Mouse (Mus musculus) limb, embryonic 13.5 days (tissue): ENCODE results near the gene Gper1. TPM values are rescaled to one million over a fixed set of nuclear protein-coding genes. Genes with fewer than 3 reads are reported as not detected.

Experiments
- ATAC-seq: fragments of 200-750 bp; cut with Nextera tagmentation; 2 replicates; pipeline ENCODE4 v1.8.0; 2017; ENCODE audit warnings: low read depth, moderate number of reproducible peaks, moderate TSS enrichment; ENCODE audit not compliant: low FRiP score
- H3K27ac ChIP-seq: fragments of 300-500 bp; sonication (generic); 2 replicates; pipeline ENCODE4 v1.5.1; 2015; ENCODE audit warnings: inconsistent platforms, mild to moderate bottlenecking, moderate library complexity
- H3K27me3 ChIP-seq: fragments of 300-500 bp; sonication (generic); 2 replicates; pipeline ENCODE4 v1.6.1; 2015; ENCODE audit warnings: mild to moderate bottlenecking, inconsistent platforms
- H3K36me3 ChIP-seq: fragments of 300-500 bp; sonication (generic); 2 replicates; pipeline ENCODE4 v1.6.1; 2015; ENCODE audit warnings: inconsistent platforms, mild to moderate bottlenecking, moderate library complexity
- H3K4me1 ChIP-seq: fragments of 300-500 bp; sonication (generic); 2 replicates; pipeline ENCODE4 v1.6.1; 2015; ENCODE audit warnings: inconsistent platforms
- H3K4me2 ChIP-seq: fragments of 300-500 bp; sonication (generic); replicated peaks from 2 replicates; pipeline ENCODE4 v1.6.1; 2015; ENCODE audit warnings: inconsistent platforms, mild to moderate bottlenecking, moderate library complexity
- H3K4me3 ChIP-seq: fragments of 300-500 bp; sonication (generic); 2 replicates; pipeline ENCODE4 v1.5.1; 2015; ENCODE audit warnings: moderate library complexity, mild to moderate bottlenecking, inconsistent platforms
- H3K9ac ChIP-seq: fragments of 300-500 bp; sonication (generic); 2 replicates; pipeline ENCODE4 v1.6.1; 2015; ENCODE audit warnings: mild to moderate bottlenecking, inconsistent platforms
- H3K9me3 ChIP-seq: fragments of 300-500 bp; sonication (generic); 2 replicates; pipeline ENCODE4 v1.6.1; 2016; ENCODE audit warnings: inconsistent platforms
- WGBS: fragments of 180-500 bp; shearing (Covaris S2); methylation state at CpG from one replicate; pipeline ENCODE4 v1.1.7; 2015; 5-methylcytosine and 5-hydroxymethylcytosine counted together
- polyA plus RNA-seq: library from polyadenylated mRNA; unstranded; fragments of >200 nt; fragmentation: Nextera tagmentation; extraction: Ambion mirVana; gene quantifications from 2 replicates; pipeline ENCODE4 v1.2.1, GENCODE M21; 2015

Gene Gper1
- polyA plus RNA-seq, result 3.5 and 4.6 TPM in 2 replicates

- no peaks in the 10 kb centered on the region; the same call in 1 of the 2 replicates for H3K36me3 ChIP-seq
- peaks cover 56% of the 10 kb centered on the region for H3K4me1 ChIP-seq
- peak within 1 kb of the TSS; percentile 61; the same call in 1 of the 2 replicates for H3K27ac ChIP-seq
- ATAC-seq, result no peak; the same call in 1 of the 2 replicates
- no peaks in the 10 kb centered on the region for H3K9me3 ChIP-seq
- peak within 1 kb of the TSS; percentile 60 for H3K4me2 ChIP-seq
- H3K9ac ChIP-seq, result peak within 1 kb of the TSS; percentile 70
- peak within 1 kb of the TSS; percentile 37 for H3K4me3 ChIP-seq
- 42% methylated on average over 21 of the region's 21 CpGs for WGBS
- no peaks in the 10 kb centered on the region for H3K27me3 ChIP-seq
Observed at GRCm38 (mm10) chr5:139423026-139423865, at the start of gene Gper1. Gene Gper1 (plus strand): TSS chr5:139423151.

- H3K9me3 ChIP-seq, result no peaks in the 10 kb centered on the region
- ATAC-seq, result no peak
- H3K4me2 ChIP-seq, result no peak overlapping the region
- no peaks in the 10 kb centered on the region for H3K27me3 ChIP-seq
- no peak overlapping the region for H3K4me3 ChIP-seq
- 81% methylated on average over 6 of the region's 6 CpGs for WGBS
- no peaks in the 10 kb centered on the region for H3K36me3 ChIP-seq
- peaks cover 41% of the 10 kb centered on the region for H3K4me1 ChIP-seq
- H3K9ac ChIP-seq, result no peak overlapping the region
- H3K27ac ChIP-seq, result no peak overlapping the region
Observed at GRCm38 (mm10) chr5:139373889-139374444, 49.0 kb upstream of the Gper1 start.

DNA sequence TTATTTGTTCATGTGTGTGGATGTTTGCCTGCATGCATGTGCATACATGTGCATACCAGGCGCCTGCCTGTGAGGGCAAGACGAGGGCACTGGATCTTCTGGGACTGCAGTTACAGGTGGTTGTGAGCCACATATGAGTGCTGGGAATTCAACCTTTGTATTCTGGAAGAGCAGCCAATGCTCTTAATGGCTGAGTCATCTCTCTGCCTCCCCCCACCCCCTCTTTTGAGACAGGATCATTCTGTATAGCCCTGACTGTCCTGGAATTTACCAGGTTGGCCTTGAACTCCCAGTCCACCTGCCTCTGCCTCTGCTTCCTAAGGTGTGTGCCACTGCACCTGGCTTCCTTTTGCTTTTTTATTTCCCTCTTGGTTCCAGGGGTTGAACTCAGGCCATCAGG, 48.1 kb upstream of the Gper1 start:
- ATAC-seq, result no peak
- 70% methylated on average over 2 of the region's 2 CpGs for WGBS
- Histone ChIP-seq H3K27ac (no peak overlapping the region), H3K9me3 (no peaks in the 10 kb centered on the region), H3K4me3 (no peak overlapping the region), H3K36me3 (no peaks in the 10 kb centered on the region), H3K27me3 (no peaks in the 10 kb centered on the region), H3K4me1 (peaks cover 46% of the 10 kb centered on the region), H3K9ac (no peak overlapping the region), H3K4me2 (no peak overlapping the region)

GRCm38 (mm10) chr5:139377468-139378270, 45.3 kb upstream of the Gper1 start, which contains the start of gene Gpr146:
Gene Gpr146 (plus strand): TSS chr5:139377697.
- H3K27ac ChIP-seq, result peak within 1 kb of the TSS; percentile 55; the same call in 1 of the 2 replicates
- 0 out of 2 replicates have a peak within 1 kb of the TSS, but pooled peaks have one; percentile 39 for H3K9ac ChIP-seq
- ATAC-seq, result no peak
- no peaks in the 10 kb centered on the region for H3K9me3 ChIP-seq
- H3K4me3 ChIP-seq, result no peak within 1 kb of the TSS
- peaks cover 43% of the 10 kb centered on the region for H3K4me1 ChIP-seq
- WGBS, result 64% methylated on average over 18 of the region's 18 CpGs
- H3K36me3 ChIP-seq, result no peaks in the 10 kb centered on the region
- no peak within 1 kb of the TSS for H3K4me2 ChIP-seq
- no peaks in the 10 kb centered on the region for H3K27me3 ChIP-seq

DNA sequence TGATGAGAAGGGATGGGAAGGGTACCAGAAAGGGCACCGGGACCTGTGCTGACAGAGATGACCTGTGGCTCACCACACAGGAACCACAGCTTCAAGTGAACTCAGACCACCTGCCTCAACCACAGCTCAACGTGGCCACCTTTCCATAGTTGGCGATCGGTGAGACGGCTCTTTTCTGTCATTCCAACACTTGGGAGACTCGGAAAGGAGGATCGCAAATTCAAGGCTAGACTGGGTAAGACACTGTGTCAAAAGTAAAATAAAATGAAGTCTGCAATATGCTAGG, 44.7 kb upstream of the Gper1 start:
- Histone ChIP-seq H3K4me2 (no peak overlapping the region), H3K27ac (no peak overlapping the region), H3K4me3 (no peak overlapping the region), H3K27me3 (no peaks in the 10 kb centered on the region), H3K9me3 (no peaks in the 10 kb centered on the region), H3K4me1 (peaks cover 42% of the 10 kb centered on the region), H3K36me3 (no peaks in the 10 kb centered on the region), H3K9ac (no peak overlapping the region)
- no peak for ATAC-seq
- WGBS, result 87% methylated on average over 7 of the region's 7 CpGs

GRCm38 (mm10) chr5:139378986-139379629, 43.8 kb upstream of the Gper1 start:
- no peaks in the 10 kb centered on the region for H3K27me3 ChIP-seq
- peak overlapping the region; percentile 92; the same call in 1 of the 2 replicates for H3K4me2 ChIP-seq
- no peaks in the 10 kb centered on the region for H3K9me3 ChIP-seq
- H3K36me3 ChIP-seq, result no peaks in the 10 kb centered on the region
- no peak overlapping the region for H3K9ac ChIP-seq
- WGBS, result 49% methylated on average over 21 of the region's 21 CpGs
- H3K4me3 ChIP-seq, result no peak overlapping the region
- H3K4me1 ChIP-seq, result peaks cover 42% of the 10 kb centered on the region
- H3K27ac ChIP-seq, result peak overlapping the region; percentile 52; the same call in 1 of the 2 replicates
- no peak for ATAC-seq

DNA sequence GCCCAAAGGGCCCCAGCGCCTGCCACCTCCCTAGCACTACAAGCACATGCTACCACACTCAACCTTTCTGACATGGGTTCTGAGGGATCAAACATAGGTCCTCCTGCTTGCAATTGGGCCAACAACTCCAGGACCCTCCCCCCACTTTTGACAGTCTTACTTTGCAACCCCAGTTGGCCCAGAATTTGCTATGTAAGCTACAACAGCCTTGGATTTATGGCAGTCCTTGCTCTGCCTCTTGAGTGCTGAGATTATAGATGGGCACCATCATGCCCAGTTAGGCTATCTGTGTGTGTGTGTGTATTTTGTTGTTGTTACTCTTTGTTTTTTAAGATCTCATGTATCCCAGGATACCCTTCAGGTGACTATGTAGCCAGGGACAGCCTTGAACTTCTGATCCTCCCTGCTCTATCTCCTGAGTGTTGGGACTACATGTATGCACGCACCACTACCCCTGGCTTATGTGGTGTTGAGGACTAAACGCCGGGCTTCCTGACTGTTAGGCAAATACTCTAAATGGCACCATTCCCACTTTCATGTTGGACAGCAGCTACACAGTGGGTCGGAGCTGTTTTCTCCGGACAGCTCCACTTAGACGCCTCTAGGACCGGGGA, 43.1 kb upstream of the Gper1 start:
- H3K4me3 ChIP-seq, result peak overlapping the region; percentile 66
- no peaks in the 10 kb centered on the region for H3K36me3 ChIP-seq
- ATAC-seq, result no peak
- H3K4me1 ChIP-seq, result peaks cover 42% of the 10 kb centered on the region
- H3K4me2 ChIP-seq, result peak overlapping the region; percentile 92
- H3K9ac ChIP-seq, result peak overlapping the region; percentile 72; the same call in 1 of the 2 replicates
- no peaks in the 10 kb centered on the region for H3K27me3 ChIP-seq
- no peaks in the 10 kb centered on the region for H3K9me3 ChIP-seq
- no peak overlapping the region for H3K27ac ChIP-seq
- 27% methylated on average over 8 of the region's 8 CpGs for WGBS

- Histone ChIP-seq H3K9me3 (no peaks in the 10 kb centered on the region), H3K36me3 (no peaks in the 10 kb centered on the region), H3K4me1 (peaks cover 42% of the 10 kb centered on the region), H3K27ac (no peak overlapping the region; the same call in 1 of the 2 replicates), H3K4me3 (peak overlapping the region; percentile 66), H3K9ac (peak overlapping the region; percentile 72), H3K27me3 (no peaks in the 10 kb centered on the region), H3K4me2 (peak overlapping the region; percentile 92)
- WGBS, result under 1% methylated on average over 73 of the region's 73 CpGs
- ATAC-seq, result peak; percentile 86
Observed at GRCm38 (mm10) chr5:139380385-139381248, 42.3 kb upstream of the Gper1 start.

DNA sequence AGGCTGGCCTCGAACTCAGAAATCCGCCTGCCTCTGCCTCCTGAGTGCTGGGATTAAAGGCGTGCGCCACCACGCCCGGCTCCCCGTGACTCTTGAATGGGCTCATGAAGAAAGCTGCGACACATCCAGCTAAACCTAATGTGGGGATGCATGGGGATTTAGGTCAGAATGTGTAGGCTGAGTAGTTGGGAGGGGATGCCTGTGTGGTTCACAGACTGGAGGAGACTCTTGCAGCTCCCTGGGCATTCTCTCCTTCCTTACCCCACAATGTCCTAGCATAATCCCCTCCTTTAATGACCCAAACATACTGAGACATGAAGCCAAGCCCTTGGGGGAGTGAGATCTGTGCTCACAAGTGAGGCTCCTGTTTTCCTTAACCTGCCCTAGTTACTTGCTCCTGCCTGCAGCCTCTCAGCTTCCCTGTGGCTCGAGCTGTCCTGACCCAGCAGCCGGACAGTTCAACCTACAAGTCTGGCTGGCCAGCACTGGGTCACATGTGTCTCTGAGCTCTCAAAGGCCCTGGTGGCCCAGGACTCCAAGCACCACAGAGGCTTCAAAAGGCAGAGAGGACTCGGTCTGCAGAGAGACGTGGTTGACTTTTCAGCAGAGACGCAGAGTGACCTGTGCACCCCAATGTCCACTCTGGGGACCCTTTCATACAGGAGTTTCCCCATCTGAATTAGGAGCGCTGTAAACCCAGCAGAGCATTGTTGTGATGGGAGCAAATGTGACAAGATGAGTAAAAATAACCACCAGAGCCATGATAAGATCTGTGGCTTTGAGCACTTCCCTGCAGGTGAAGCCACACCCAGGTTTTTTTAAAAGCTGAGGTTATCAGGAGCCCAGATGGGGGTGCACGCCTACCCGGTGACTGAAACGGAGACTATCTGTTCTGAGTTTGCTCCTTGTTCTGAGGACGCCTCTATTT, 41.1 kb upstream of the Gper1 start:
- ATAC-seq, result no peak
- WGBS, result 84% methylated on average over 18 of the region's 18 CpGs
- peak overlapping the region; percentile 8; the same call in 1 of the 2 replicates for H3K4me3 ChIP-seq
- H3K9me3 ChIP-seq, result no peaks in the 10 kb centered on the region
- H3K4me2 ChIP-seq, result peak overlapping the region; percentile 14; the same call in 1 of the 2 replicates
- H3K9ac ChIP-seq, result peak overlapping the region; percentile 6; the same call in 1 of the 2 replicates
- no peaks in the 10 kb centered on the region for H3K36me3 ChIP-seq
- H3K27me3 ChIP-seq, result no peaks in the 10 kb centered on the region
- peaks cover 43% of the 10 kb centered on the region for H3K4me1 ChIP-seq
- no peak overlapping the region for H3K27ac ChIP-seq

DNA sequence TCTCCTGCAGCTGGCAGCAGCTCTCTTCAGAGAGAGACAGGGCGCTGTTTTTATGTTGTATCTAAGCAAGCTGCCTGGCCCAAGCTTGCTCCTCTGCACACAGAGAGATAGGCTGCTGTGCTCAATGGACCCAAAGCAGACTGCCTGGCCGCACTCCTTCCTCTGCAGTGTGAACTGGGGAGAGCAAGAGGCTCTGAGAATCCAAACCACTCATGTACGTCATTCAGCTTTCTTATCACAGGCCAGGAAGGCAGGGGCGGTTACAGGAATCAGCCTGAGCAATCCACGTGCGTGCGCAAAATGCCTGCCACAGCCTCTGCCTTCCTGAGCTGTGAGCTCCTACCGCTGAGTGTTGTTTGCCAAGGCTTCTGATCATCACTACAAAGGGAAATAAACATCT, 40.2 kb upstream of the Gper1 start:
- no peaks in the 10 kb centered on the region for H3K36me3 ChIP-seq
- H3K4me3 ChIP-seq, result no peak overlapping the region
- peaks cover 45% of the 10 kb centered on the region for H3K4me1 ChIP-seq
- H3K9ac ChIP-seq, result peak overlapping the region; percentile 6; the same call in 1 of the 2 replicates
- H3K27ac ChIP-seq, result peak overlapping the region; percentile 40; the same call in 1 of the 2 replicates
- H3K9me3 ChIP-seq, result no peaks in the 10 kb centered on the region
- ATAC-seq, result no peak
- 71% methylated on average over 8 of the region's 8 CpGs for WGBS
- no peaks in the 10 kb centered on the region for H3K27me3 ChIP-seq
- 0 out of 2 replicates have a peak overlapping the region, but pooled peaks have one; percentile 14 for H3K4me2 ChIP-seq
